8 mouse cellular contexts compared by ENCODE assay signal in the genomic region with DNA sequence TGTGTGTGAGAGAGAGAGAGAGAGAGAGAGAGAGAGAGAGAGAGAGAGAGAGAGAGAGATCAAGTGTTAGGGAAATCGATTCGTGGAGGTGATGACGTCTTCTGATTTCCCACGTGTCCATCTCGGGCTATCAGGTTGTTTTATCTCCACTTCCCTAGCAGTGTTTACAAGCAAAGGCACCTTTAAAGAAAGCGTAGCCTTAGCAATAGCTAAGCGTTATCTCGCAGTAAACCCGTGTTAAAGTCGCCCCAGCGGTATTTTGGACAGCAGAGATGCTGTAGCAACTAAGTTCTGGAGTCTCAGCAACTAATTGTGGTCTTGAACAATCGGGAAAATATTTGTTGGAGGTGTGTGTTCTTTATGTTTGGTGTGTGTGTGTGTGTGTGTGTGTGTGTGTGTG. TPM values are rescaled to one million over a fixed set of nuclear protein-coding genes. Genes with fewer than 3 reads are reported as not detected.
DNase-seq lines count a peak whose midpoint lies in the region; ATAC-seq lines count a peak whose summit lies in the region.

No protein-coding gene starts in this region.

- peaks cover 33% of the 10 kb centered on the region for H3K4me1 ChIP-seq in heart, embryonic 13.5 days
- H3K4me1 ChIP-seq in intestine, embryonic 15.5 days (replicated peaks): 0 out of 2 replicates have a peak, but pooled peaks cover 9% of the 10 kb centered on the region
- H3K4me1 ChIP-seq in midbrain, embryonic 14.5 days (ENCODE audit: control insufficient read depth, insufficient read depth, low read length): 0 out of 2 replicates have a peak, but pooled peaks cover 4% of the 10 kb centered on the region

- H3K4me3 ChIP-seq in heart, embryonic 13.5 days: peak overlapping the region; percentile 82
- H3K4me3 ChIP-seq in intestine, embryonic 15.5 days (replicated peaks): peak overlapping the region; percentile 87
- peak overlapping the region; percentile 72 for H3K4me3 ChIP-seq in midbrain, embryonic 14.5 days (replicated peaks; ENCODE audit: low read depth, low read length)

- peaks cover 15% of the 10 kb centered on the region for H3K27me3 ChIP-seq in heart, embryonic 13.5 days (replicated peaks)
- H3K27me3 ChIP-seq in intestine, embryonic 15.5 days (replicated peaks): no peaks in the 10 kb centered on the region
- peaks cover 13% of the 10 kb centered on the region; the same call in 1 of the 2 replicates for H3K27me3 ChIP-seq in midbrain, embryonic 14.5 days (ENCODE audit: control insufficient read depth, insufficient read depth, low read length)

- DNase-seq in heart, adult 8-10 months (ENCODE audit: low spot score): no peak
- peak; percentile 59 for DNase-seq in embryo, embryonic 10.5 days (ENCODE audit: low spot score)
- DNase-seq in midbrain, embryonic 14.5 days: peak; percentile 47
- DNase-seq in layer of hippocampus, adult 9-11 months: no peak
- no peak for DNase-seq in cerebellum, adult 11-12 months

- H3K36me3 ChIP-seq in heart, embryonic 13.5 days: peaks cover 24% of the 10 kb centered on the region
- H3K36me3 ChIP-seq in intestine, embryonic 15.5 days: no peaks in the 10 kb centered on the region
- H3K36me3 ChIP-seq in midbrain, embryonic 14.5 days (ENCODE audit: control insufficient read depth, insufficient read depth, low read length): no peaks in the 10 kb centered on the region

- no peak for ATAC-seq in heart, embryonic 13.5 days (ENCODE audit: extremely low read depth, insufficient number of reproducible peaks, low FRiP score, low TSS enrichment)
- no peak for ATAC-seq in intestine, embryonic 15.5 days
- ATAC-seq in midbrain, embryonic 14.5 days (ENCODE audit: low FRiP score, low TSS enrichment): no peak
- no peak for ATAC-seq in cerebellum, adult (ENCODE audit: insufficient number of reproducible peaks, low FRiP score, low TSS enrichment)

- peak overlapping the region; percentile 93 for H3K9ac ChIP-seq in heart, embryonic 13.5 days
- H3K9ac ChIP-seq in intestine, embryonic 15.5 days: peak overlapping the region; percentile 82; the same call in 1 of the 2 replicates
- H3K9ac ChIP-seq in midbrain, embryonic 14.5 days (replicated peaks; ENCODE audit: low read length): no peak overlapping the region

- H3K27ac ChIP-seq in heart, embryonic 13.5 days (replicated peaks): no peak overlapping the region
- H3K27ac ChIP-seq in intestine, embryonic 15.5 days: no peak overlapping the region
- no peak overlapping the region for H3K27ac ChIP-seq in midbrain, embryonic 14.5 days (replicated peaks; ENCODE audit: low read depth, low read length)

- H3K4me2 ChIP-seq in heart, embryonic 13.5 days: peak overlapping the region; percentile 83
- H3K4me2 ChIP-seq in intestine, embryonic 15.5 days (replicated peaks): peak overlapping the region; percentile 85
- H3K4me2 ChIP-seq in midbrain, embryonic 14.5 days (ENCODE audit: low read length): peak overlapping the region; percentile 98

- 3% methylated on average over 12 of the region's 12 CpGs for WGBS in heart, embryonic 13.5 days
- WGBS in intestine, embryonic 15.5 days: 5% methylated on average over 12 of the region's 12 CpGs
- WGBS in midbrain, embryonic 14.5 days: 4% methylated on average over 12 of the region's 12 CpGs

- no peaks in the 10 kb centered on the region for H3K9me3 ChIP-seq in heart, embryonic 13.5 days
- H3K9me3 ChIP-seq in intestine, embryonic 15.5 days: no peaks in the 10 kb centered on the region
- H3K9me3 ChIP-seq in midbrain, embryonic 14.5 days (ENCODE audit: control insufficient read depth, low read length): no peaks in the 10 kb centered on the region

RNA-seq across cellular contexts. Expression of gene Pawr, which starts 1.7 kb away (rescaled TPM):
- polyA plus RNA-seq in heart, embryonic 13.5 days (2015; fragmentation: Nextera tagmentation; extraction: Ambion mirVana): 9.9 and 10.3 TPM in 2 replicates
- total RNA-seq in heart, adult 8-10 months (2022): 1 to 10 TPM; 3.2 to 4.6 (median 4.1) TPM
- polyA plus RNA-seq in intestine, embryonic 15.5 days (2015; fragmentation: Nextera tagmentation; extraction: Ambion mirVana): 10.0 and 11.8 TPM in 2 replicates
- 2.2 and 2.7 TPM in 2 replicates for polyA plus RNA-seq in midbrain, embryonic 14.5 days (2014; fragmentation: Nextera tagmentation; extraction: Ambion mirVana)

Comparison
In these comparisons a context has a peak if more than half of its experiments do, and no peak if none do; other contexts are left out.
1. DNase-seq: peak in embryo, embryonic 10.5 days (single experiment) and midbrain, embryonic 14.5 days (single experiment); none in heart, adult 8-10 months (single experiment), layer of hippocampus, adult 9-11 months (single experiment) and cerebellum, adult 11-12 months (single experiment).
2. Peak in every context shown above with its lines, with median percentiles within 50 percentile points of each other: H3K4me2 ChIP-seq and H3K4me3 ChIP-seq.